Mouse (Mus musculus) hindbrain, embryonic 13.5 days (tissue): Measurements from ENCODE around the gene Rpap3. TPM values are rescaled to one million over a fixed set of nuclear protein-coding genes. Genes with fewer than 3 reads are reported as not detected.
A peak's percentile ranks its signal among the peaks of the same experiment; 100 is the strongest.
"Not testable (repeated sequence)": the region's sequence is repeated elsewhere in the genome, so short reads cannot be mapped to it uniquely, and the experiment has no call there.

Experiments
- ATAC-seq: fragments of 200-750 bp; cut with Nextera tagmentation; 2 replicates; pipeline ENCODE4 v1.8.0; 2017; ENCODE audit warnings: moderate TSS enrichment; ENCODE audit not compliant: low FRiP score
- H3K27ac ChIP-seq: fragments of 300-500 bp; sonication (generic); 2 replicates; pipeline ENCODE4 v1.5.1; 2015; ENCODE audit warnings: inconsistent platforms, mild to moderate bottlenecking, moderate library complexity
- H3K27me3 ChIP-seq: fragments of 300-500 bp; sonication (generic); 2 replicates; pipeline ENCODE4 v1.6.1; 2015; ENCODE audit warnings: mild to moderate bottlenecking, inconsistent platforms
- H3K36me3 ChIP-seq: fragments of 300-500 bp; sonication (generic); 2 replicates; pipeline ENCODE4 v1.6.1; 2015; ENCODE audit warnings: mild to moderate bottlenecking, inconsistent platforms
- H3K4me1 ChIP-seq: fragments of 300-500 bp; sonication (generic); replicated peaks from 2 replicates; pipeline ENCODE4 v1.6.1; 2015; ENCODE audit warnings: inconsistent platforms
- H3K4me2 ChIP-seq: fragments of 300-500 bp; sonication (generic); 2 replicates; pipeline ENCODE4 v1.6.1; 2015; ENCODE audit warnings: inconsistent platforms, mild to moderate bottlenecking, moderate library complexity
- H3K4me3 ChIP-seq: fragments of 300-500 bp; sonication (generic); 2 replicates; pipeline ENCODE4 v1.5.1; 2015; ENCODE audit warnings: mild to moderate bottlenecking, inconsistent platforms
- H3K9ac ChIP-seq: fragments of 300-500 bp; sonication (generic); 2 replicates; pipeline ENCODE4 v1.6.1; 2015; ENCODE audit warnings: mild to moderate bottlenecking, inconsistent platforms
- H3K9me3 ChIP-seq: fragments of 300-500 bp; sonication (generic); 2 replicates; pipeline ENCODE4 v1.6.1; 2016; ENCODE audit warnings: inconsistent platforms
- WGBS: fragments of 180-500 bp; shearing (Covaris S2); methylation state at CpG from one replicate; pipeline ENCODE4 v1.1.7; 2015; 5-methylcytosine and 5-hydroxymethylcytosine counted together
- polyA plus RNA-seq: library from polyadenylated mRNA; unstranded; fragments of >200 nt; fragmentation: Nextera tagmentation; extraction: Ambion mirVana; gene quantifications from 2 replicates; pipeline ENCODE4 v1.2.1, GENCODE M21; 2015

Rpap3 gene
- polyA plus RNA-seq, 1 experiment from 2014 or later, result 35.6 TPM

- 93% methylated on average over 3 of the region's 3 CpGs for WGBS
- Histone ChIP-seq H3K27ac (no peak overlapping the region), H3K27me3 (no peaks in the 10 kb centered on the region), H3K9ac (no peak overlapping the region), H3K9me3 (no peaks in the 10 kb centered on the region), H3K4me2 (no peak overlapping the region), H3K4me1 (peaks cover 15% of the 10 kb centered on the region), H3K4me3 (no peak overlapping the region), H3K36me3 (peaks cover 78% of the 10 kb centered on the region)
- ATAC-seq, result no peak
Observed at GRCm38 (mm10) chr15:97677341-97677740, 28.3 kb downstream of the Rpap3 start.

GRCm38 (mm10) chr15:97675927-97676326 is 29.7 kb downstream of the Rpap3 start:
- no peak overlapping the region for H3K9ac ChIP-seq
- H3K4me3 ChIP-seq, result no peak overlapping the region
- no peak overlapping the region for H3K4me2 ChIP-seq
- WGBS, result 93% methylated on average over 13 of the region's 13 CpGs
- peaks cover 73% of the 10 kb centered on the region for H3K36me3 ChIP-seq
- H3K27me3 ChIP-seq, result no peaks in the 10 kb centered on the region
- peaks cover 23% of the 10 kb centered on the region for H3K4me1 ChIP-seq
- H3K27ac ChIP-seq, result no peak overlapping the region
- H3K9me3 ChIP-seq, result no peaks in the 10 kb centered on the region
- no peak for ATAC-seq

- no peak overlapping the region for H3K4me2 ChIP-seq
- WGBS, result 95% methylated on average over 4 of the region's 4 CpGs
- H3K9me3 ChIP-seq, result no peaks in the 10 kb centered on the region
- ATAC-seq, result no peak
- peaks cover 62% of the 10 kb centered on the region for H3K36me3 ChIP-seq
- no peak overlapping the region for H3K4me3 ChIP-seq
- H3K27ac ChIP-seq, result no peak overlapping the region
- no peaks in the 10 kb centered on the region for H3K27me3 ChIP-seq
- no peak overlapping the region for H3K9ac ChIP-seq
- H3K4me1 ChIP-seq, result peaks cover 18% of the 10 kb centered on the region
Observed at GRCm38 (mm10) chr15:97674423-97674822, 31.2 kb downstream of the Rpap3 start.

- Histone ChIP-seq H3K4me1 (peaks cover 18% of the 10 kb centered on the region), H3K9ac (no peak overlapping the region), H3K36me3 (peaks cover 59% of the 10 kb centered on the region), H3K27me3 (no peaks in the 10 kb centered on the region), H3K27ac (no peak overlapping the region), H3K4me3 (no peak overlapping the region), H3K4me2 (no peak overlapping the region), H3K9me3 (no peaks in the 10 kb centered on the region)
- 96% methylated on average over 7 of the region's 7 CpGs for WGBS
- no peak for ATAC-seq
Observed at GRCm38 (mm10) chr15:97673256-97674000, 32.2 kb downstream of the Rpap3 start.

- Histone ChIP-seq H3K27ac (peak overlapping the region; percentile 87), H3K9me3 (no peaks in the 10 kb centered on the region), H3K9ac (0 out of 2 replicates have a peak overlapping the region, but pooled peaks have one; percentile 8), H3K4me1 (peaks cover 18% of the 10 kb centered on the region), H3K4me2 (0 out of 2 replicates have a peak overlapping the region, but pooled peaks have one; percentile 13), H3K27me3 (no peaks in the 10 kb centered on the region), H3K36me3 (peaks cover 47% of the 10 kb centered on the region), H3K4me3 (no peak overlapping the region)
- WGBS, result 51% methylated on average over 9 of the region's 9 CpGs
- ATAC-seq, result peak; percentile 82
Observed at GRCm38 (mm10) chr15:97672211-97672765, 33.3 kb downstream of the Rpap3 start.

- 84% methylated on average over 6 of the region's 6 CpGs for WGBS
- Histone ChIP-seq H3K4me1 (peaks cover 18% of the 10 kb centered on the region), H3K9me3 (no peaks in the 10 kb centered on the region), H3K9ac (no peak overlapping the region), H3K27me3 (no peaks in the 10 kb centered on the region), H3K27ac (no peak overlapping the region), H3K4me2 (no peak overlapping the region), H3K36me3 (peaks cover 30% of the 10 kb centered on the region), H3K4me3 (no peak overlapping the region)
- no peak for ATAC-seq
Observed at GRCm38 (mm10) chr15:97670554-97670953, 35.1 kb downstream of the Rpap3 start.

- WGBS, result 73% methylated on average over 17 of the region's 17 CpGs
- H3K9ac ChIP-seq, H3K4me2 ChIP-seq, H3K36me3 ChIP-seq, ATAC-seq, H3K27me3 ChIP-seq, H3K27ac ChIP-seq, H3K4me3 ChIP-seq, H3K9me3 ChIP-seq: not testable (repeated sequence)
- peaks cover 17% of the 10 kb centered on the region for H3K4me1 ChIP-seq
Observed at GRCm38 (mm10) chr15:97668158-97668877, 37.3 kb downstream of the Rpap3 start.

GRCm38 (mm10) chr15:97667437-97667836 is 38.2 kb downstream of the Rpap3 start:
- H3K27ac ChIP-seq, result no peak overlapping the region
- 0 out of 2 replicates have a peak, but pooled peaks cover 8% of the 10 kb centered on the region for H3K36me3 ChIP-seq
- ATAC-seq, result no peak
- WGBS, result 30% methylated on average over 7 of the region's 7 CpGs
- H3K9me3 ChIP-seq, result no peaks in the 10 kb centered on the region
- peaks cover 9% of the 10 kb centered on the region for H3K4me1 ChIP-seq
- no peaks in the 10 kb centered on the region for H3K27me3 ChIP-seq
- H3K9ac ChIP-seq, result no peak overlapping the region
- H3K4me2 ChIP-seq, result peak overlapping the region; percentile 11; the same call in 1 of the 2 replicates
- H3K4me3 ChIP-seq, result no peak overlapping the region

GRCm38 (mm10) chr15:97666457-97666770 is 39.2 kb downstream of the Rpap3 start:
- H3K4me2 ChIP-seq, result no peak overlapping the region
- WGBS, result 93% methylated on average over 10 of the region's 10 CpGs
- no peak for ATAC-seq

GRCm38 (mm10) chr15:97665770-97666456 is 39.7 kb downstream of the Rpap3 start:
- Histone ChIP-seq H3K4me2 (no peak overlapping the region), H3K9ac (no peak overlapping the region), H3K4me1 (no peaks in the 10 kb centered on the region), H3K27ac (no peak overlapping the region), H3K9me3 (no peaks in the 10 kb centered on the region), H3K36me3 (no peaks in the 10 kb centered on the region), H3K27me3 (no peaks in the 10 kb centered on the region), H3K4me3 (no peak overlapping the region)
- WGBS, result 74% methylated on average over 25 of the region's 25 CpGs
- no peak for ATAC-seq

More at GRCm38 (mm10) chr15:97666457-97666770, 39.2 kb downstream of the Rpap3 start:
- Histone ChIP-seq H3K36me3 (0 out of 2 replicates have a peak, but pooled peaks cover 3% of the 10 kb centered on the region), H3K4me1 (no peaks in the 10 kb centered on the region), H3K27me3 (no peaks in the 10 kb centered on the region), H3K4me3 (no peak overlapping the region), H3K27ac (no peak overlapping the region), H3K9me3 (no peaks in the 10 kb centered on the region), H3K9ac (no peak overlapping the region)

GRCm38 (mm10) chr15:97664981-97665668 is 40.5 kb downstream of the Rpap3 start:
- Histone ChIP-seq H3K9ac (no peak overlapping the region), H3K27me3 (0 out of 2 replicates have a peak, but pooled peaks cover 3% of the 10 kb centered on the region), H3K4me2 (no peak overlapping the region), H3K27ac (no peak overlapping the region), H3K9me3 (no peaks in the 10 kb centered on the region), H3K4me1 (no peaks in the 10 kb centered on the region), H3K4me3 (no peak overlapping the region), H3K36me3 (no peaks in the 10 kb centered on the region)
- WGBS, result 62% methylated on average over 16 of the region's 16 CpGs
- ATAC-seq, result no peak
